Mouse (Mus musculus) limb, embryonic 14.5 days (tissue): ENCODE measurements around the gene Epha1. TPM values are rescaled to one million over a fixed set of nuclear protein-coding genes. Genes with fewer than 3 reads are reported as not detected.

ENCODE experiments used
- ATAC-seq: fragments of 200-750 bp; cut with Nextera tagmentation; 2 replicates; pipeline ENCODE4 v1.8.0; 2017; ENCODE audit warnings: low read depth, moderate number of reproducible peaks, moderate TSS enrichment; ENCODE audit not compliant: low FRiP score
- DNase-seq: peaks from one replicate; pipeline ENCODE4 v3.0.0-alpha.2; 2015; ENCODE audit warnings: low spot score
- H3K27ac ChIP-seq: fragments of 300-500 bp; sonication (generic); replicated peaks from 2 replicates; pipeline ENCODE4 v1.5.1; 2014; ENCODE audit warnings: low read depth, mild to moderate bottlenecking, low read length, moderate library complexity, mixed read lengths
- H3K27me3 ChIP-seq: fragments of 300-500 bp; sonication (generic); 2 replicates; pipeline ENCODE4 v1.6.1; 2014; ENCODE audit warnings: low read length, mixed read lengths; ENCODE audit not compliant: control insufficient read depth, insufficient read depth
- H3K36me3 ChIP-seq: fragments of 300-500 bp; sonication (generic); 2 replicates; pipeline ENCODE4 v1.6.1; 2014; ENCODE audit warnings: mild to moderate bottlenecking, low read length, moderate library complexity, mixed read lengths; ENCODE audit not compliant: control insufficient read depth, insufficient read depth
- H3K4me1 ChIP-seq: fragments of 300-500 bp; sonication (generic); 2 replicates; pipeline ENCODE4 v1.6.1; 2014; ENCODE audit warnings: antibody characterized with exemption, low read length, mixed read lengths; ENCODE audit not compliant: control insufficient read depth, insufficient read depth
- H3K4me2 ChIP-seq: fragments of 300-500 bp; sonication (generic); replicated peaks from 2 replicates; pipeline ENCODE4 v1.6.1; 2014; ENCODE audit warnings: low read depth, mild to moderate bottlenecking, low read length, moderate library complexity; ENCODE audit not compliant: severe bottlenecking
- H3K4me3 ChIP-seq: fragments of 300-500 bp; sonication (generic); replicated peaks from 2 replicates; pipeline ENCODE4 v1.5.1; 2014; ENCODE audit warnings: low read length
- H3K9ac ChIP-seq: fragments of 300-500 bp; sonication (generic); 2 replicates; pipeline ENCODE4 v1.6.1; 2014; ENCODE audit warnings: mild to moderate bottlenecking, low read depth, low read length, moderate library complexity; ENCODE audit not compliant: severe bottlenecking
- H3K9me3 ChIP-seq: fragments of 300-500 bp; sonication (generic); 2 replicates; pipeline ENCODE4 v1.6.1; 2016; ENCODE audit warnings: low read length; ENCODE audit not compliant: control insufficient read depth
- POLR2A ChIP-seq: fragments of 200-500 bp; IDR thresholded peaks from 2 replicates; pipeline ENCODE4 v1.8.0; 2012; ENCODE audit warnings: inconsistent platforms, mild to moderate bottlenecking, moderate library complexity, borderline replicate concordance; ENCODE audit not compliant: insufficient read depth, insufficient read length; ENCODE audit errors: extremely low read depth
- WGBS: fragments of 180-500 bp; shearing (Covaris S2); extraction: QIAGEN DNeasy Blood & Tissue Kit; methylation state at CpG from one replicate; pipeline ENCODE4 v1.1.7; 2014; 5-methylcytosine and 5-hydroxymethylcytosine counted together
- polyA plus RNA-seq, 2 experiments: library from polyadenylated mRNA; depleted of rRNA in 1 of 2; stranded (reverse) in 1 of 2; unstranded in 1 of 2; fragments of >200 nt; fragmentation: Nextera tagmentation in 1 of 2; extraction: Ambion mirVana in 1 of 2; gene quantifications; 2 replicates each; pipeline versions ENCODE4 v1.2.1 to v1.2.3; 2012 to 2014

Epha1 gene
- polyA plus RNA-seq (2012; rRNA removed) (17.7 and 18.3 TPM in 2 replicates), polyA plus RNA-seq (2014; fragmentation: Nextera tagmentation; extraction: Ambion mirVana) (7.4 and 8.8 TPM in 2 replicates)

DNA sequence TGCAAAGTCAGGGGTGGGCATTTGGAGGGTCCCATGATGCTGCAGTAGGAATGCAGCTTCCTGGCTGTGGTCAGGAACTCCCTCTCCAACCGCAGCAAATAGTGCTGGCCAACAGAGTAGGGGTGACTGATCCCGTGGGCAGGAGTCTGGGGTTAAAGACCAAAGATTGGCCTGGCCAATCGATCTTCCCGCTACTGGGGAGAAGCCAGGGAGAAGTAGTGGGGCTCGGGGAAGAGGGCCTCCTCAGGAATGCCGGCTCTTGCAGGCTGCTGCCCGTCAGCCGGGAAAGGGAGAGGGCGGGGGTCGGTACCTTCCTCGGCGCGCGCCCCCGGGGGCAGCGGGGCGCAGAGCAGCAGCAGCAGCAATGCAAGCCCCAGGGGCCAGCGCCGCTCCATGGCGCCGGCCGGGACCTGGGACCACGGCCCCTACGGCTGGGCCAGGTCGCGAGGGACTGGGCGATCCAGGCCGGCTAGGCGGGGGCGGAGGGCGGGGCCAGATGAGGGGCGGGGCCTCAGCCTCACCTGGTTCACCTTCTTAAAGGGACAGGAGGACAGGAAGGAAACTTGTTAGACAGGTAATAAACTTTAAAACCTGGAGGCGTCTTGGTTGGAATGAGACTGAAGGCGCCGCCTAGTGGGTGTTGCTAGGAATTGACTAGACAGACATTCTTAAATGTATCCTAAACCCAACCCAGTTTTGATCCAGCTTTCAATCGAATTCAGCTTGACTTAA lies at the start of gene Epha1:
Epha1 (minus strand) TSS at position 453 of the 732 bp plus-strand sequence.
- H3K36me3 ChIP-seq = no peaks in the 10 kb centered on the region
- no peaks in the 10 kb centered on the region for H3K27me3 ChIP-seq
- ATAC-seq (peak; percentile 42), DNase-seq (peak; percentile 83)
- peak within 1 kb of the TSS; percentile 57 for H3K4me3 ChIP-seq
- H3K9me3 ChIP-seq = no peaks in the 10 kb centered on the region
- TF ChIP-seq POLR2A = no peak
- H3K4me2 ChIP-seq = peak within 1 kb of the TSS; percentile 96
- peak within 1 kb of the TSS; percentile 69 for H3K9ac ChIP-seq
- peaks cover 12% of the 10 kb centered on the region for H3K4me1 ChIP-seq
- no peak within 1 kb of the TSS for H3K27ac ChIP-seq
- WGBS = 2% methylated on average over 35 of the region's 36 CpGs

- Histone ChIP-seq H3K4me3 (no peak overlapping the region), H3K4me1 (no peaks in the 10 kb centered on the region), H3K36me3 (no peaks in the 10 kb centered on the region), H3K9ac (no peak overlapping the region), H3K9me3 (no peaks in the 10 kb centered on the region), H3K4me2 (no peak overlapping the region), H3K27me3 (no peaks in the 10 kb centered on the region), H3K27ac (no peak overlapping the region)
- DNase-seq = no peak
- ATAC-seq = no peak
- TF ChIP-seq POLR2A = no peak
- WGBS = 84% methylated on average over 2 of the region's 2 CpGs
Observed at GRCm38 (mm10) chr6:42421439-42421838, 48.4 kb upstream of the Epha1 start.

DNA sequence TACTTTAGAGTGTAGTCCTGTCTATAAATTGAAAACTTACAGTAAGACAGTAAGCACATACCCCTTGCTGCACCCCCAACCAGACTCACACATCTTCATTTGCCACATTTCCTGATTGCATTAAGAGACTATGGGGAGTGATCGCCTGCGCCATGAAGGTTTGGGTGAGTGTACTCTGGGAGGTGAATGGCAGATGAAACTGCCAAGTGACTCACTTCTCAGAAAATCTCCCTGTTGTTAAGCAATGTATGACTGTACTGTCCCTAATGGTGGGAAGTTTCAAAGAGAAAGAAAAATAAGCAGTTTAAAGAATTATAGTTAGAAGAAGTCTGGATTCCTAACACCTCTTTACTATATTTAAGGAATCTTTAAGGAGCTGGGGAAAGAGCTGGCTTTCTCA lies 46.4 kb upstream of the Epha1 start:
- Histone ChIP-seq H3K27me3 (no peaks in the 10 kb centered on the region), H3K36me3 (no peaks in the 10 kb centered on the region), H3K27ac (no peak overlapping the region), H3K4me2 (no peak overlapping the region), H3K4me1 (no peaks in the 10 kb centered on the region), H3K9ac (no peak overlapping the region), H3K9me3 (no peaks in the 10 kb centered on the region), H3K4me3 (no peak overlapping the region)
- no peak for ATAC-seq
- DNase-seq = no peak
- 92% methylated on average over 2 of the region's 2 CpGs for WGBS
- TF ChIP-seq POLR2A = no peak

GRCm38 (mm10) chr6:42405134-42405533 lies 32.1 kb upstream of the Epha1 start, which contains the start of gene Tas2r135:
Gene Tas2r135 (plus strand): TSS chr6:42405434.
- 69% methylated on average over 2 of the region's 2 CpGs for WGBS
- no peak for TF ChIP-seq POLR2A
- Histone ChIP-seq H3K4me2 (no peak within 1 kb of the TSS), H3K4me3 (no peak within 1 kb of the TSS), H3K9me3 (no peaks in the 10 kb centered on the region), H3K4me1 (no peaks in the 10 kb centered on the region), H3K27ac (no peak within 1 kb of the TSS), H3K36me3 (no peaks in the 10 kb centered on the region), H3K9ac (no peak within 1 kb of the TSS), H3K27me3 (no peaks in the 10 kb centered on the region)
- no peak for DNase-seq
- ATAC-seq = no peak

- Histone ChIP-seq H3K4me3 (no peak within 1 kb of the TSS), H3K27me3 (no peaks in the 10 kb centered on the region), H3K36me3 (no peaks in the 10 kb centered on the region), H3K9ac (no peak within 1 kb of the TSS), H3K4me2 (no peak within 1 kb of the TSS), H3K27ac (no peak within 1 kb of the TSS), H3K9me3 (no peaks in the 10 kb centered on the region), H3K4me1 (no peaks in the 10 kb centered on the region)
- DNase-seq (no peak), ATAC-seq (no peak)
- no peak for TF ChIP-seq POLR2A
- WGBS = 71% methylated on average over 1 of the region's 1 CpGs
Observed at GRCm38 (mm10) chr6:42399938-42400337, 26.9 kb upstream of the Epha1 start, which contains the start of gene Tas2r143. Gene Tas2r143 (plus strand): TSS chr6:42400238.
